Mouse (Mus musculus) thymus, adult 2 months (tissue): ENCODE measurements around the gene Anks1b.

Experiments used
- CTCF ChIP-seq: fragments of 200-500 bp; IDR thresholded peaks from 2 replicates; pipeline ENCODE4 v1.5.1; 2012; ENCODE audit warnings: mild to moderate bottlenecking, control low read depth, low read length, moderate library complexity, borderline replicate concordance; ENCODE audit not compliant: control insufficient read depth, poor library complexity, insufficient read depth; ENCODE audit errors: extremely low read depth
- POLR2A ChIP-seq: fragments of 200-500 bp; IDR thresholded peaks from 2 replicates; pipeline ENCODE4 v1.6.1; 2012; ENCODE audit warnings: mild to moderate bottlenecking, low read length, control low read depth, moderate library complexity; ENCODE audit not compliant: control insufficient read depth, poor library complexity, insufficient read depth; ENCODE audit errors: extremely low read depth

GRCm38 (mm10) chr10:90824692-90825091 is 951.4 kb downstream of the Anks1b start:
- no peak for TF ChIP-seq POLR2A
- TF ChIP-seq CTCF: no peak
